In the genomic region with DNA sequence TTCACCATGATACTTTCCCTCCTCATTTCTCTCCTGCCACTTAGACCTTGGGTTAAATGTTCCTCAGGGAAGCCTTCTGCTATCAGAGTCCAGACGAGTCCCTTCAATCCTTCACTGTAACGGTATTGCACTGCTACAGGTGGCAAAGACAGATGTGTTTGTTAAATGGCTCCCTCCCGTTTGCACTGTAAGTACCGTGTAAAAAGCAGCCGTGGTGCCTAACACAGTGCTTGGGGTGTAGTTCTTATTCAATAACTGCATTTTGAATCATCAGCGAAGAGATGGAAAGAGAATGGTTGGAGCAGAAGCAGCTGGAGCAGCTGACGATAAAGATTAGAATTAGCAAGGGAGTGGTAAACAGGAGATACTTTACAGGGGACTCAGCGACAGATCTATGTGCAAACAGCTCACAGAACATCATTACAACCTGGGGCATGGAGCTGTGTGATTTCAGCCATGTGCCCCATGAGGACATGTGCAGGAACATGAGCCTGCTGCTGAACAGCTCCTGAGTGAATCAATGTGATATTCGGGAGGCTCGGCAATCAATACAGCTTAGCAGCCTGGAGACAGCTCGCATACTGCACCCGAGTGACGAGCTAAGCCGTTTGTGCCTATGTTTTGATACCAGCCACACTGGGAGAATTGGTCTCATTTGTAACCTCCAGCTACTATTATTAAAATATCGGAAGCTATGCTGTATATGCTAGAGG, we compare ENCODE assay signal across 20 mouse cellular contexts.
A peak's percentile ranks its signal among the peaks of the same experiment; 100 is the strongest.
DNase-seq lines count a peak whose midpoint lies in the region; ATAC-seq and TF ChIP-seq lines count a peak whose summit lies in the region.
"Had no signal": no experiment of that assay in that cellular context is flagged by ENCODE, and none has a peak within 500 bp of the region (broad histone marks: within the 10 kb centered on the region; RNA-seq: fewer than 3 reads in every experiment).

No protein-coding gene starts in this region.

- H3K4me1 ChIP-seq in hindbrain, postnatal 0 days (ENCODE audit: insufficient read depth, low read length) = no peaks in the 10 kb centered on the region
- H3K4me1 ChIP-seq in hindbrain, embryonic 10.5 days (replicated peaks) = no peaks in the 10 kb centered on the region
- no peaks in the 10 kb centered on the region for H3K4me1 ChIP-seq in midbrain, embryonic 11.5 days (ENCODE audit: control insufficient read depth, insufficient read depth, low read length)
- no peaks in the 10 kb centered on the region for H3K4me1 ChIP-seq in midbrain, embryonic 15.5 days
- H3K4me1 ChIP-seq in neural tube, embryonic 13.5 days (replicated peaks) = 0 out of 2 replicates have a peak, but pooled peaks cover 4% of the 10 kb centered on the region
- peaks cover 7% of the 10 kb centered on the region; the same call in 1 of the 2 replicates for H3K4me1 ChIP-seq in neural tube, embryonic 15.5 days
- H3K4me1 ChIP-seq: embryonic facial prominence, embryonic 15.5 days; forebrain, embryonic 10.5 days; heart, embryonic 12.5 days had no signal

- H3K27me3 ChIP-seq in hindbrain, postnatal 0 days (ENCODE audit: insufficient read depth, low read length) = no peaks in the 10 kb centered on the region
- H3K27me3 ChIP-seq in hindbrain, embryonic 10.5 days (ENCODE audit: insufficient read depth, poor library complexity, severe bottlenecking) = no peaks in the 10 kb centered on the region
- no peaks in the 10 kb centered on the region for H3K27me3 ChIP-seq in midbrain, embryonic 11.5 days (ENCODE audit: control insufficient read depth, insufficient read depth, low read length)
- no peaks in the 10 kb centered on the region for H3K27me3 ChIP-seq in midbrain, embryonic 15.5 days (replicated peaks)
- no peaks in the 10 kb centered on the region for H3K27me3 ChIP-seq in neural tube, embryonic 13.5 days
- no peaks in the 10 kb centered on the region for H3K27me3 ChIP-seq in neural tube, embryonic 15.5 days (replicated peaks)
- H3K27me3 ChIP-seq: embryonic facial prominence, embryonic 15.5 days; heart, embryonic 12.5 days had no signal

- H3K4me2 ChIP-seq in hindbrain, postnatal 0 days (ENCODE audit: low read depth, low read length) = no peak overlapping the region
- no peak overlapping the region for H3K4me2 ChIP-seq in midbrain, embryonic 11.5 days
- no peak overlapping the region for H3K4me2 ChIP-seq in midbrain, embryonic 15.5 days
- peak overlapping the region; percentile 18; the same call in 1 of the 2 replicates for H3K4me2 ChIP-seq in neural tube, embryonic 13.5 days
- peak overlapping the region; percentile 15 for H3K4me2 ChIP-seq in neural tube, embryonic 15.5 days
- H3K4me2 ChIP-seq: embryonic facial prominence, embryonic 15.5 days; heart, embryonic 12.5 days had no signal

- no peak overlapping the region for H3K9ac ChIP-seq in hindbrain, postnatal 0 days (replicated peaks; ENCODE audit: low read length)
- H3K9ac ChIP-seq in midbrain, embryonic 11.5 days (ENCODE audit: low read length) = no peak overlapping the region
- no peak overlapping the region for H3K9ac ChIP-seq in midbrain, embryonic 15.5 days
- H3K9ac ChIP-seq in neural tube, embryonic 13.5 days = no peak overlapping the region
- H3K9ac ChIP-seq in neural tube, embryonic 15.5 days (replicated peaks) = no peak overlapping the region
- H3K9ac ChIP-seq: embryonic facial prominence, embryonic 15.5 days; heart, embryonic 12.5 days had no signal

- H3K9me3 ChIP-seq in hindbrain, postnatal 0 days (ENCODE audit: low read length) = no peaks in the 10 kb centered on the region
- H3K9me3 ChIP-seq in hindbrain, embryonic 10.5 days = no peaks in the 10 kb centered on the region
- H3K9me3 ChIP-seq in midbrain, embryonic 11.5 days (ENCODE audit: control insufficient read depth, low read length) = no peaks in the 10 kb centered on the region
- no peaks in the 10 kb centered on the region for H3K9me3 ChIP-seq in midbrain, embryonic 15.5 days
- no peaks in the 10 kb centered on the region for H3K9me3 ChIP-seq in neural tube, embryonic 13.5 days
- H3K9me3 ChIP-seq in neural tube, embryonic 15.5 days (replicated peaks) = no peaks in the 10 kb centered on the region
- H3K9me3 ChIP-seq: embryonic facial prominence, embryonic 15.5 days; forebrain, embryonic 10.5 days; heart, embryonic 12.5 days had no signal

- H3K36me3 ChIP-seq in hindbrain, postnatal 0 days (ENCODE audit: insufficient read depth, low read length) = no peaks in the 10 kb centered on the region
- no peaks in the 10 kb centered on the region for H3K36me3 ChIP-seq in hindbrain, embryonic 10.5 days
- no peaks in the 10 kb centered on the region for H3K36me3 ChIP-seq in midbrain, embryonic 11.5 days (ENCODE audit: control insufficient read depth, insufficient read depth, low read length)
- no peaks in the 10 kb centered on the region for H3K36me3 ChIP-seq in midbrain, embryonic 15.5 days (replicated peaks)
- H3K36me3 ChIP-seq in neural tube, embryonic 13.5 days = no peaks in the 10 kb centered on the region
- H3K36me3 ChIP-seq in neural tube, embryonic 15.5 days = no peaks in the 10 kb centered on the region
- H3K36me3 ChIP-seq: embryonic facial prominence, embryonic 15.5 days; forebrain, embryonic 10.5 days; heart, embryonic 12.5 days had no signal

- WGBS in hindbrain, postnatal 0 days = 75% methylated on average over 15 of the region's 15 CpGs
- WGBS in hindbrain, embryonic 10.5 days = 84% methylated on average over 15 of the region's 15 CpGs
- 81% methylated on average over 15 of the region's 15 CpGs for WGBS in midbrain, embryonic 11.5 days
- 77% methylated on average over 15 of the region's 15 CpGs for WGBS in midbrain, embryonic 15.5 days
- whole genome bisulfite sequencing in neural tube, embryonic 13.5 days = 62% methylated on average over 15 of the region's 15 CpGs
- 53% methylated on average over 15 of the region's 15 CpGs for WGBS in neural tube, embryonic 15.5 days

- H3K4me3 ChIP-seq in hindbrain, postnatal 0 days (ENCODE audit: low read length) = no peak overlapping the region
- no peak overlapping the region for H3K4me3 ChIP-seq in hindbrain, embryonic 10.5 days
- H3K4me3 ChIP-seq in midbrain, embryonic 11.5 days (ENCODE audit: low read depth, low read length) = no peak overlapping the region
- no peak overlapping the region for H3K4me3 ChIP-seq in midbrain, embryonic 15.5 days
- no peak overlapping the region for H3K4me3 ChIP-seq in neural tube, embryonic 13.5 days
- no peak overlapping the region for H3K4me3 ChIP-seq in neural tube, embryonic 15.5 days (replicated peaks)
- H3K4me3 ChIP-seq: embryonic facial prominence, embryonic 15.5 days; erythroblast, embryonic 14.5 days; forebrain, embryonic 10.5 days; gastrocnemius, adult 2 months; heart, embryonic 12.5 days had no signal

- peak; percentile 15 for DNase-seq in hindbrain, postnatal 0 days (ENCODE audit: low spot score)
- DNase-seq in hindbrain, embryonic 10.5 days (ENCODE audit: low spot score) = no peak
- DNase-seq in midbrain, embryonic 11.5 days (ENCODE audit: low spot score, missing footprints) = peak; percentile 76
- DNase-seq in neural tube, embryonic 10.5 days (ENCODE audit: extremely low spot score, low spot score) = no peak
- DNase-seq in urinary bladder, adult 2 months (ENCODE audit: low spot score) = no peak
- DNase-seq: adrenal gland, adult 2 months; adrenal gland, postnatal 25 days; cerebellum, adult 2 months; cerebellum, postnatal 10 days; embryo, embryonic 11 days; gastrocnemius, adult 2 months; gastrocnemius, postnatal 25 days had no signal

- no peak for TF ChIP-seq CTCF in hindbrain, postnatal 0 days (IDR thresholded peaks at IDR 0.05; ENCODE audit: low read depth)

- ATAC-seq in hindbrain, postnatal 0 days = no peak
- peak; percentile 62; the same call in 1 of the 2 replicates for ATAC-seq in midbrain, embryonic 11.5 days (ENCODE audit: low FRiP score)
- ATAC-seq in midbrain, embryonic 15.5 days (replicated peaks) = no peak
- peak; percentile 83 for ATAC-seq in neural tube, embryonic 13.5 days (ENCODE audit: low read depth)
- peak; percentile 55; the same call in 1 of the 2 replicates for ATAC-seq in neural tube, embryonic 15.5 days (ENCODE audit: low FRiP score)
- ATAC-seq: forebrain, embryonic 14.5 days had no signal

- no peak overlapping the region for H3K27ac ChIP-seq in hindbrain, postnatal 0 days
- H3K27ac ChIP-seq in hindbrain, embryonic 10.5 days = no peak overlapping the region
- H3K27ac ChIP-seq in midbrain, embryonic 11.5 days (ENCODE audit: low read depth, low read length) = no peak overlapping the region
- no peak overlapping the region for H3K27ac ChIP-seq in midbrain, embryonic 15.5 days
- H3K27ac ChIP-seq in neural tube, embryonic 13.5 days (replicated peaks) = no peak overlapping the region; the same call in 1 of the 2 replicates
- no peak overlapping the region for H3K27ac ChIP-seq in neural tube, embryonic 15.5 days (replicated peaks)
- H3K27ac ChIP-seq: embryonic facial prominence, embryonic 15.5 days; forebrain, embryonic 10.5 days; gastrocnemius, adult 2 months had no signal

Comparison
In these comparisons a context has a peak if more than half of its experiments do, and no peak if none do; other contexts are left out.
1. ATAC-seq: peak in midbrain, embryonic 11.5 days (single experiment), neural tube, embryonic 13.5 days (single experiment) and neural tube, embryonic 15.5 days (single experiment); none in hindbrain, postnatal 0 days (single experiment) and midbrain, embryonic 15.5 days (single experiment).
2. DNase-seq: peak in hindbrain, postnatal 0 days (single experiment) and midbrain, embryonic 11.5 days (single experiment); none in hindbrain, embryonic 10.5 days (single experiment), neural tube, embryonic 10.5 days (single experiment) and urinary bladder, adult 2 months (single experiment).
3. H3K4me2 ChIP-seq: peak in neural tube, embryonic 13.5 days (single experiment) and neural tube, embryonic 15.5 days (single experiment); none in hindbrain, postnatal 0 days (single experiment), midbrain, embryonic 11.5 days (single experiment) and midbrain, embryonic 15.5 days (single experiment).